Mouse (Mus musculus): ENCODE results near the gene Elmo1. TPM values are rescaled to one million over a fixed set of nuclear protein-coding genes. Genes with fewer than 3 reads are reported as not detected.

Gene Elmo1
- total and polyA plus RNA-seq, 3 experiments = 5.2 to 7.6 TPM; not detected in 1

DNA sequence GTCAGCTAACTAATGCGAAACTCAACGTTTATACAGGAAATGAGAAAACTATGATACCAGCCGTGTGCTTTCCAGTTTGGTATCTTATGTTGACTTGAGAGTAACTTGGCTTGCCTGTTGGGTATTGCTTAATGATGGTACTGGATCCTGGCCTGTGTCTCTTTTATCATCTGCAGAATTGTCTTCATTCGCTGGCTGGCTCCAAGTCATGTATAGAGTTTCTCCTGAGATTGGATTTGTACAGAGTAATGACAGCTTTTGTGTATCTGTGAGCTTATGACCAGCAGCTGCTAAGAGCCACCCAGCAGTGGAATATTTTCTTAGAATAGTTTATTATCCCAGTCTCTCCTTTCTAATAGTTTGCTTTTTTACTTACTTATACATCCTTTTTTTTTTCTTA is 112.2 kb downstream of the Elmo1 start:
- Histone ChIP-seq H3K9ac (ENCODE audit: control insufficient read depth, low read depth, low read length, poor library complexity, severe bottlenecking) (no peak overlapping the region), H3K4me1 (ENCODE audit: control insufficient read depth in 1 of 2, insufficient read depth in 2 of 2, low read length in 2 of 2) (no peaks in the 10 kb centered on the region), H3K4me3 (ENCODE audit: control insufficient read depth in 1 of 2, insufficient read depth in 1 of 2, low read depth in 2 of 2, low read length in 2 of 2) (no peak overlapping the region), H3K27me3 (ENCODE audit: control insufficient read depth in 1 of 2, insufficient read depth in 2 of 2, low read length in 2 of 2) (no peaks in the 10 kb centered on the region), H3K9me3 (replicated peaks; ENCODE audit: insufficient read depth, low read length) (no peaks in the 10 kb centered on the region), H3K27ac (ENCODE audit: control insufficient read depth, low read depth, low read length) (no peak overlapping the region), H3K36me3 (ENCODE audit: control insufficient read depth in 1 of 2, insufficient read depth in 2 of 2, low read length in 2 of 2) (no peaks in the 10 kb centered on the region), H3K79me2 (ENCODE audit: control insufficient read depth, insufficient read depth, low read length, poor library complexity) (no peaks in the 10 kb centered on the region)
- no peak for DNase-seq (ENCODE audit: low read depth, low spot score)
- no peak for TF ChIP-seq BHLHE40 (IDR thresholded peaks at IDR 0.05; ENCODE audit: borderline replicate concordance, low read depth, low read length)
- TF ChIP-seq MYC (IDR thresholded peaks at IDR 0.05; ENCODE audit: low read depth, low read length) = no peak
- no peak for TF ChIP-seq CHD2 (IDR thresholded peaks at IDR 0.05; ENCODE audit: low read length)
- TF ChIP-seq SIN3A (IDR thresholded peaks at IDR 0.05; ENCODE audit: low read length) = no peak
- no peak for TF ChIP-seq ZNF384 (IDR thresholded peaks at IDR 0.05; ENCODE audit: low read depth, low read length)
- no peak for TF ChIP-seq ZC3H11A (IDR thresholded peaks at IDR 0.05; ENCODE audit: low read depth, low read length)
- TF ChIP-seq GATA1 (IDR thresholded peaks at IDR 0.05; ENCODE audit: low read depth, low read length) = no peak
- TF ChIP-seq SMC3 (IDR thresholded peaks at IDR 0.05; ENCODE audit: low read depth, low read length) = no peak
- TF ChIP-seq GABPA (IDR thresholded peaks at IDR 0.05; ENCODE audit: low read depth, low read length) = no peak
- TF ChIP-seq CTCF (IDR thresholded peaks at IDR 0.05 in 2 of 3, conservative IDR thresholded peaks at IDR 0.05 in 1 of 3; ENCODE audit: control insufficient read depth in 1 of 3, insufficient read depth in 1 of 3, low read depth in 2 of 3, low read length in 3 of 3, poor library complexity in 1 of 3, severe bottlenecking in 1 of 3) = no peak
- no peak for TF ChIP-seq E2F4 (IDR thresholded peaks at IDR 0.05; ENCODE audit: borderline replicate concordance, low read depth, low read length)
- TF ChIP-seq RCOR1 (IDR thresholded peaks at IDR 0.05; ENCODE audit: low read depth, low read length) = no peak
- no peak for TF ChIP-seq KAT2A (conservative IDR thresholded peaks at IDR 0.05; ENCODE audit: low read depth, low read length)
- no peak for TF ChIP-seq USF2 (IDR thresholded peaks at IDR 0.05; ENCODE audit: borderline replicate concordance in 1 of 2, insufficient read depth in 1 of 2, low read depth in 1 of 2, low read length in 2 of 2)
- no peak for TF ChIP-seq POLR2A (IDR thresholded peaks at IDR 0.05; ENCODE audit: control insufficient read depth in 1 of 2, insufficient read depth in 1 of 2, low read depth in 1 of 2, low read length in 2 of 2, poor library complexity in 1 of 2)

DNA sequence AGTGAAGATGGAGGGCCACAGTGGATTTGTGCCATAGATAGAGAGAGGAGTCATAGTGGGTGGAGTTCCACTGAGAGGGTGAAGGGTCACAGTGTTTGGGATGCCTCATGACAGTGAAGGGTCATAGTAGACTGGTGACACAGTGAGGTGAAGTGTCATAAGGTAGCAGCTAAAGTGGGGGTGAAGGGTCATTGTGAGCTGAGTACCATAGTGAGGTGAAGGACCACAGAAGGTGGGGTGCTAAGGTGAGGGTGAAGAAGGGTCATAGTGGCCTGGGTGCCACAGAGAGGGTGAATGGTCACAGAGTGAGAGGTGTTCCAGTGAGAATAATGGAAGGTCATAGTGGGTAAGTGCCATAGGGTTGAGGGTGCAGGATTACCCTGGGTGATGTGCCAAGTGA is 113.8 kb downstream of the Elmo1 start:
- H3K27ac ChIP-seq (ENCODE audit: control insufficient read depth, low read depth, low read length) = no peak overlapping the region
- DNase-seq (ENCODE audit: low read depth, low spot score) = no peak
- H3K9ac ChIP-seq (ENCODE audit: control insufficient read depth, low read depth, low read length, poor library complexity, severe bottlenecking) = no peak overlapping the region
- H3K36me3 ChIP-seq (ENCODE audit: control insufficient read depth in 1 of 2, insufficient read depth in 2 of 2, low read length in 2 of 2) = no peaks in the 10 kb centered on the region
- no peaks in the 10 kb centered on the region for H3K27me3 ChIP-seq (ENCODE audit: control insufficient read depth in 1 of 2, insufficient read depth in 2 of 2, low read length in 2 of 2)
- H3K79me2 ChIP-seq (ENCODE audit: control insufficient read depth, insufficient read depth, low read length, poor library complexity) = no peaks in the 10 kb centered on the region
- no peak overlapping the region for H3K4me3 ChIP-seq (ENCODE audit: control insufficient read depth in 1 of 2, insufficient read depth in 1 of 2, low read depth in 2 of 2, low read length in 2 of 2)
- no peak for TF ChIP-seq MEF2A (IDR thresholded peaks at IDR 0.05; ENCODE audit: extremely low read depth, insufficient replicate concordance, low read depth, low read length, poor library complexity, severe bottlenecking)
- TF ChIP-seq HCFC1 (IDR thresholded peaks at IDR 0.05; ENCODE audit: low read depth, low read length) = no peak
- TF ChIP-seq GABPA (IDR thresholded peaks at IDR 0.05; ENCODE audit: low read depth, low read length) = no peak
- no peak for TF ChIP-seq ZNF384 (IDR thresholded peaks at IDR 0.05; ENCODE audit: low read depth, low read length)
- no peak for TF ChIP-seq POLR2AphosphoS5 (IDR thresholded peaks at IDR 0.05; ENCODE audit: borderline replicate concordance, low read depth, low read length)
- TF ChIP-seq SIN3A (IDR thresholded peaks at IDR 0.05; ENCODE audit: low read length) = no peak
- TF ChIP-seq MAFK (IDR thresholded peaks at IDR 0.05; ENCODE audit: borderline replicate concordance, low read depth, low read length) = no peak
- TF ChIP-seq RCOR1 (IDR thresholded peaks at IDR 0.05; ENCODE audit: low read depth, low read length) = no peak
- no peak for TF ChIP-seq POLR2A (IDR thresholded peaks at IDR 0.05; ENCODE audit: control insufficient read depth in 1 of 2, insufficient read depth in 1 of 2, low read depth in 1 of 2, low read length in 2 of 2, poor library complexity in 1 of 2)
- TF ChIP-seq KAT2A (conservative IDR thresholded peaks at IDR 0.05; ENCODE audit: low read depth, low read length) = no peak
- TF ChIP-seq ZMIZ1 (IDR thresholded peaks at IDR 0.05; ENCODE audit: low read depth, low read length) = no peak
- no peak for TF ChIP-seq GATA1 (IDR thresholded peaks at IDR 0.05; ENCODE audit: low read depth, low read length)
- no peak for TF ChIP-seq NELFE (IDR thresholded peaks at IDR 0.05; ENCODE audit: low read depth, low read length)
- no peak for TF ChIP-seq CHD2 (IDR thresholded peaks at IDR 0.05; ENCODE audit: low read length)
- TF ChIP-seq SMC3 (IDR thresholded peaks at IDR 0.05; ENCODE audit: low read depth, low read length) = no peak
- TF ChIP-seq TCF12 (IDR thresholded peaks at IDR 0.05; ENCODE audit: low read depth, low read length) = no peak
- no peak for TF ChIP-seq BHLHE40 (IDR thresholded peaks at IDR 0.05; ENCODE audit: borderline replicate concordance, low read depth, low read length)
- no peak for TF ChIP-seq MYB (IDR thresholded peaks at IDR 0.05; ENCODE audit: low read depth, low read length)
- TF ChIP-seq ELF1 (IDR thresholded peaks at IDR 0.05; ENCODE audit: low read depth, low read length) = no peak
- no peaks in the 10 kb centered on the region for H3K9me3 ChIP-seq (replicated peaks; ENCODE audit: insufficient read depth, low read length)
- H3K4me1 ChIP-seq (ENCODE audit: control insufficient read depth in 1 of 2, insufficient read depth in 2 of 2, low read length in 2 of 2) = no peaks in the 10 kb centered on the region
